Mouse (Mus musculus) layer of hippocampus, adult 11-12 months (tissue): ENCODE results near the gene Adgrb3.

Source experiments
- DNase-seq: peaks from one replicate; pipeline ENCODE4 v3.0.0; 2022; ENCODE audit warnings: low spot score

The Adgrb3 gene

DNA sequence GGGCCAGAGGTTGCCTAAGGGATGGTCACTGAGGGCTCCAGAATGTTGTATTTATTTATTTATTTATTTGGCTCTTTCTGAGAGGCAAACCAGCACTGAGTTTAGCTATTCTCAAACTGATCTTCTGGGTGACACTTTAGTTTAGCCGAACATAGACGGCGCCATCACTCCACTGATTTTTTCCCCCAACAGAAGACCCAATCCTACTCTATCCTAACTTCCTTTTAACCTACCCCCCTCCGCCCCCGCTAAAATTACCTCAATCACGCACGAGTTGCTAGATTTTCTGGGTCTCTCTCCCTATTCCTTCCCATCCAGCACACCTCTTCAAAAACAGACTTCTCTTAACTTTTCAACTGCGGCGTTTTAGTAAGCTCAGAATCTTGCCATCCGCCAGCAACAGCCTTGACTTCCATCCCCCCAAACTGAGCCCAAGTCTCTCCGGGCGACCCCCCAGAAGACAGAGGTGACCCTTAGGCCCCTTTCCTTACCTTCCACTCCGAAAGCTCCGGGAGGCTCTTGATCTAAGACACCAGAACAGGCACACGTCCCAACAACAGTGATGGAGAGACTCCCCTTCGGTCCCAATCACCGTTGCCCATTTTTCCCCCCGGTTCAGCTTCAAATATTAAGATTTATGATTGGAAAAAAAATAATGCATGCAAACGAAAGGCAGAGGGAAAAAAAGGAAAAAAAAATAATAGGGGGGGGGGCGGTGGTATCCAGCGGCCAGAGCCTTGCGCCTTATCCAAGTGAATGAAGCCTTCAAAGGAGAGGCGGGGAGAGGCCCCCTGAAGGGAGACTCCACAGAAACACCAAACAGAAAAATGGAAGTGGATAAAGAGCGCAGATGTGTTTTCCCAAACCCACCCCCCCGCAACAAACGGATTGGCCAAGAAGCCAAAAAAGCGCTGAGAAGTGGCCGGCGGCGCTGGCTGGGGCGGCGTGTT, at the start of gene Adgrb3:
Adgrb3 (minus strand) TSS at position 737 of the 950 bp plus-strand sequence.
- DNase-seq: peak; percentile 44

GRCm38 (mm10) chr1:25877526-25877925, 48.0 kb upstream of the Adgrb3 start:
- DNase-seq: no peak

DNA sequence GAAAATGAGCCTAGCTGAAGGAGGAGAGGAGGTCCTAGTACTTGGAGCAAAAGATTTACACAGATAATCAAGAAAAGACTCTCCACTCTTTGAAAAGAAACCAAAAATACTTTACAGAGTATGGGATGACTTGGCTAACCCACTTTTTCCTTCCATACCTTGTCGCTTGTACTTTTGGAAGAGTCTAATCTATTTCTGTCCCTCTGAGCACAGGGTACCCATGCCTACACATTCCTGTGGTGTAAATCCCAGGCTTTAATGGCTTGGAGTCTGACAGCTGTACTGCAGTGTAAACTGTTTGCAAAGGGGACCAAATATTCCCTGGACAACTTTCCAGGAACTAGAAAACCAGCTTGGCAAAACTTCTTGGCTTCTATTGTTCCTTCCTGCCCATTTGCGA, 28.0 kb upstream of the Adgrb3 start:
- no peak for DNase-seq

DNA sequence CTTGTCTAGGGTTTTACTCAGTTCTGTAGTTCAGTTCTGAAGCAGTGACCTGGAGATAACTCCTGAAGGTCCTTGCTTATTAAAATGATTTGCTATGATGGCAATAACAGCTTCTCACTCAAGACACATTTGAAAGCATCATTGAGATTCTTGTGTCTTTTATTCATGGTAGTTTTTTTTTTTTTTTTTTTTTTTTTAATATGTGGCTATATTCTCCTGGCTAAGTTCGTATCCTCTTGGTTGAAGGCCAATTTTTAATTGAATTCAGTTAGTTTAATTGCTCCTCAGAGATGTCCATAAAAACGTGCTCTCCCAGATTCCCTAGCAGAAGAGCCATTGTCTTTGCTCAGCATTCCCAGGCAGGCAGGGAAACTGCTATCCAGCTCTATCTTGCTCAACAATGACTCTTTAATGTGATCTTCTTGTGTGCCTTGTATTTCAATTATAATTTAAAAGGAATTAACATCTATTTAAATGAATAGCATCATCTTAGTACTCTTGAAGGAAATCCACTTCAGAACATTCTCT, 25.0 kb upstream of the Adgrb3 start:
- DNase-seq: no peak

GRCm38 (mm10) chr1:25832260-25832659, 2.8 kb upstream of the Adgrb3 start:
- no peak for DNase-seq

DNA sequence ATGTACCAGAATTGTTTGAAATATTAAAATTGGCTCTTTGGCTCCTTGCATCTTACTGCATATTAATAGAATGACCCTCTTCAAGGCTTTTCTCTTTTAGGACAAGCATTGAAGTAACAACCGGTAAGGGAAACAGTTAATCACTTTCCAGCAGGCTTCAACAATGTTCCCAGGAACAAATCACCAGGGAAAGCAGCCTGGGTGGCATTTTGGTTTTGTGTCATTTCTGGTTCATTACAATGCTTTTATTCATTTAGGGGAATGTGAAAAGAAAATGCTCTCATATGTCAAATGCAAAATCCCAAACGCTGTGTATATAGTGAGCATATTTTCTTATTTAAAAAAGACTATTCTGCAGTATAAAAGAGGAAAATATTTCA, 2.0 kb upstream of the Adgrb3 start:
- DNase-seq: peak; percentile 14

GRCm38 (mm10) chr1:25830757-25831520, 1.4 kb upstream of the Adgrb3 start:
- no peak for DNase-seq

- peak; percentile 73 for DNase-seq
Measured at GRCm38 (mm10) chr1:25829921-25830751, 629 bp upstream of the Adgrb3 start.

DNA sequence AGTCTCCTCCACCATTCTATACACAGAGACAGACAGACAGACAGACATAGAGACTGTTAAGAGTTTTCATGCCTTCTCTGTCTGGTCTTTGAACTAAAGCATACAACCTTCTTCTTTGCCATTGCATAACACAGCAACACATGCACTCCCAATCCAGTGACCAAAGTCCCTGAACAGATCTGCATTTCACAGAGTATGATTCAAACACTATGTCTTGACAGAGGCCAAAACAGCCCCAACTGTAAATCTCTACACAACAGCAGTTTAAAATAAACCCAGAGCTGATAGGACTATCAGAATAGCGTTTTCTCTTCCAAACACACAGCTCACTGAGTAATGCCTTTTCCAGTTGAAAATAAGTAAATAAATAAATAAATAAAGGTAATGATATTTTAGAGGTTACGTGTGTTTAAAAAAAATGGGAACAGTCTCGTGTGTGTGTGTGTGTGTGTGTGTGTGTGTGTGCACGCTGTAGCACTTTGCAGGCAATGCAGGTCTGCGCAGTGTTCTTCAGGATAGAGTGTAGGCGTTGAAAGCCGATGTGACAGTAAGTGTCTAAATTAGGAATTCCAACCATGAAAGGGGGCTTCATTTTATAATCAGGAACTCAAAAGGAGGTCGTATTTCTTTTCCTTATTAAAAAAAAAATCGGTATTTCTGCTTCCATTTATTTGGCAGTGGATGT, 1.3 kb downstream of the Adgrb3 start:
- peak; percentile 34 for DNase-seq

- DNase-seq: peak; percentile 10
Measured at GRCm38 (mm10) chr1:25827436-25827835, 2.1 kb downstream of the Adgrb3 start.

- peak; percentile 71 for DNase-seq
Measured at GRCm38 (mm10) chr1:25826771-25827170, 2.7 kb downstream of the Adgrb3 start.

DNA sequence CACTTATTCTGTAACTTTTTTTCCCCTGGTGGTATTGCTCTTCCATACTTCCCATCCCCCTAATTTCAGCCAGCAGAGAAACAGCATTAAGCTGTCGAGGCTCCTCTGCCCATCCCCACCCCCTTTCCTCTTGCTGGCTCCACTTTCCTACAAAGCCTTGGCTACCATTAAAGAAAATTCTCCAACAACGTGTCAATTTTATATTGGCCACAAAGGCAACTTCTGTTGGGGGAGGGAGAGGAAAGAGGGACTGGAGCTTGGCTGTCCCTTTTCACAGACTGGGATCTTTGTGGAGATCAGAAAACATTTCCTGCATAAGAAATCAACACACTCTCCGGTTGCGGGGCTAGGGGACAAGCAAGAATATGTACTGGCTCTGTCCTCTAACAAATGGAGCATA, 4.9 kb downstream of the Adgrb3 start:
- DNase-seq: peak; percentile 36

- peak; percentile 13 for DNase-seq
Measured at GRCm38 (mm10) chr1:25823961-25824360, 5.5 kb downstream of the Adgrb3 start.

GRCm38 (mm10) chr1:25815491-25815890, 14.0 kb downstream of the Adgrb3 start:
- no peak for DNase-seq

GRCm38 (mm10) chr1:25778784-25779183, 50.7 kb downstream of the Adgrb3 start:
- DNase-seq: no peak

GRCm38 (mm10) chr1:25777459-25777858, 52.0 kb downstream of the Adgrb3 start:
- no peak for DNase-seq

GRCm38 (mm10) chr1:25775440-25776130, 53.9 kb downstream of the Adgrb3 start:
- peak; percentile 34 for DNase-seq

GRCm38 (mm10) chr1:25768958-25769357, 60.5 kb downstream of the Adgrb3 start:
- DNase-seq: no peak

DNA sequence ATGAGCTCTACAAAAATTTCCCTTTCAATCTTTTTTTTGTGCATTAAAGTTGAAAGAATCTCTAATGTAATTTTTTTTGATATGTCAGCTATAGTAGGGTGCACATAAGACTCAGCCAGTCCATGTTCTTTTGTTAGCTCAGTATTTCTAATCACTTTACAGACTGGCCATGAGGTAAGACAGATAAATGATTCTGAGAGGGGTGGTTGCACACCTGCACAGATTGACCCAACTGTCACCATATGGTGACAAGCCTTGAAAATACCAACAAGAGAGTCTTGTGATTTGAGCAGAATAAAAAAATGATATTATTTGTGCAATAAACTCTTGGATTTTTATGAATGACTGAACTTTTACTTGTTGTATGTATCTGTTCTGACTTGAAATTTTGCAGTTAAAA, 74.2 kb downstream of the Adgrb3 start:
- DNase-seq: no peak

GRCm38 (mm10) chr1:25754528-25754927, 75.0 kb downstream of the Adgrb3 start:
- DNase-seq: no peak

DNA sequence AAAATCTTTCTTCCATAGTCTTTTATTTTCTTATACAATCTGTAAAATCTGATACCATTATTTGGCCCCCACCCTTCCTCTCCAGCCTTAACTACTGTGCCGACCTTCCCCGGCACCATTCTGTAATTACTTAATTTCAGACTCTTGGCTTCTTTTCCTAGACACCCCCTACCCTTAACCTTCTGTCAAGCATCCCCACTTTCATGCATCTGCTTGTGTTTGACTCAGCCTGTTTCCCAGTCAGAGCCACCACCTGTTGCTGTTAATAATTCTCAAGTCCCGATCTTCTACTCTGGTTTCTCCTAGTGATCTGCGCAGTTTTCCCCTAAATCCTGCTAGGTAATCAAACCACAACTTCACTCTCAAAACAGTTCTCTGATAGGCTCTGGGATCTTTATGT, 83.9 kb downstream of the Adgrb3 start:
- no peak for DNase-seq
